Mouse (Mus musculus) monocyte, adult 2 months (primary cell): ENCODE results near the gene Hcls1.

ENCODE experiments used
- DNase-seq, 2 experiments: peaks; one replicate each; pipeline ENCODE4 v3.0.0; 2022; ENCODE audit warnings: low spot score in 2 of 2, low read depth in 1 of 2

Hcls1 gene

DNA sequence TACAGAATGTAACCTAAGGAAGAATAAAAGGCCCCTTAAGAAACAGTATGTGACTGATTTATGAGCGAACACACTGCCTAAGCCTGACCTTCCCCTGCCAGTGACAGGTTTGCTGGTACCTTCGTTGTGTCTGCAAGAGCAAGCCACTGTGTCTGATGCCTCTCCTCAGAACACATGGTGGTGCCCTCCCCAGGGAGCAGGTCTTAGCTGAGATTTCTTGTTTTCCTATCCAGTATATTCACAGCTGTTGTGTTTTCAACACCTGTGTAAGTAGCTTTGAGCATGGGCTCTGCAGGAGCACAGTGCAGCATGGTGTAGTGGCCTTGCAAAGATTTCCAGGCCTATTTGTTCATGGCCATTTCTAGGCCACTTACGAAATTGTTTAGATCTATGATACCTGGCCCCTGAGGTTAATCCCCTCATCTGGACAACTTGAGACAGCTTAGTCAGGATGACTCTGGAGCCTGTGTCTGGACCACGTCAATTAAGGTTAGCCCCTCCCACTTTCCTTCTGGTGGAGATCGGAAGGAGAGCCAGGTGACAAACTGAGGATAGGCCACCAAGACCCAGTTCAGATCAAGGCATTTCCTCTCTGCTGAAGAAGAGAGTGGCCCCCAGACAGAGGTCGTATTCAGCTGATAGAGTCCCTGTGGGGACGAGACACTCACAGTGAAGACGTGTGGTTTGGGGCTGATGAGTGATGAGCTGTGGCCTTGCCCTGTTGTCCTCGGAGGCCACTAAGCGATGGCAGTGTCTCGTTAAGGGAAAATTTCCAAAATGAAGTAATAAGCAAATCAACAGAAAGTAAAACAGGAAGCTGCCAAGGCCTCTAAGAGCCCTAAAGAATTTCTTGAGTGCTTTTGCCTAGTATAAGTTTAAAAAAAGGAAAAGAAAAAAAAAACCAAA, 4.3 kb upstream of the Hcls1 start:
- DNase-seq = peak in 1 of 2 experiments; percentile 51

DNA sequence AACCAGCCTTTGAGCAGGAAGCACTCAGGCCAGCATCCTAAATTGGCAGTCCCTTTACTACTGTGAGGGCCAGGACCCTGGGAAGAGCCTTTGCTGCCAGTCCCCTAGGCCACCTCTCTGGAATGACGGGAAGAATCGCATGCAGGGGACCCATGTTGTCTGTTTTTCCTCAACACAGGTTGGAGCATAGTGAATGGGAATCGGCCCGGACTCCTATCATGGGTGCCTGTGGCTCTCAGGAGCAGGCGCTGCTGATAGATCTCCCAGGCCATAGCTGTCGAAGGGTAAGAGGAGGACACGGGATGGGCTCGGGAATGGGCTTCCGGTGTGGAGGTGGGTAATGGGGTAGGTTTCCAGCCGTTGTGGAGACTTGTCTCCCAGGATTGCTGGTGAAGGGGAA, 3.4 kb upstream of the Hcls1 start:
- DNase-seq = no peak

DNA sequence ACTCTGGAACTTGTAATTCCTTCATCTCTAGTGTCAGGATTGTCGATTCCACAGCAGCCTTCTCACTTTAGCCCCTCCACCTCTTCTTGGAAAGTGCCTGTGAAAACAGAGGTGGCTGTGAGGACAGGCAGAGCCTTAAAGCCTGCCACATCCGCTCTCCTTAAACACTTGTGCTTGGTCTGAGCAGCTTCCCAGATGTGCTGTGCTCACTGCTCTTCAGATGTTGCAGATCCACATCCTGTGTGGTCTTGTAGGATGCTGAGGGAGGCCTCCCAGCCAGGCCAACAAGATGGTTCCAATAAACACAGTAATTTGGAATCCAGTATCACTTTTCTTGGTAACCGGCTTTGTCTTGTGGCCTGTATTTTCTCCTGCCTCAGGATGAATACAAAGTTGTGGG, 2.8 kb upstream of the Hcls1 start:
- no peak for DNase-seq

DNA sequence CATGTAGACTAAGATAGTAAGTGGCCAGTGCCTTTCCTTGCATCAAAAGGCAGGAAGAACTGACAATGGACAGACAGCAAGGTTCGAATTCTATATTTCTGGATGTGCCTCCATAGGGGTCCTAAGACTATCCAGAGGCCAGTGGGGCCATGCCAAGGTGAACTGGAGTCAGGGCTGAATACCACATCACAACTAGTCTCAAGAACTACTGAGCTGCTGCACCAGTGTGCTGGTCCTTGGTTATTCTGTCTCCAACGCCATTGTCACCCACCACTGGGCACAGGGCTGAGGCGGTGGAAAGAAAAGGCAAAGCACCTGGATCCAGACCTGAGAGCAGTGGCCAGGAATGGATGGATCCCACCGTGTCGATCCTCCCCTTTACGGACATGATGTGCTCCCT, 2.2 kb upstream of the Hcls1 start:
- DNase-seq = no peak

DNA sequence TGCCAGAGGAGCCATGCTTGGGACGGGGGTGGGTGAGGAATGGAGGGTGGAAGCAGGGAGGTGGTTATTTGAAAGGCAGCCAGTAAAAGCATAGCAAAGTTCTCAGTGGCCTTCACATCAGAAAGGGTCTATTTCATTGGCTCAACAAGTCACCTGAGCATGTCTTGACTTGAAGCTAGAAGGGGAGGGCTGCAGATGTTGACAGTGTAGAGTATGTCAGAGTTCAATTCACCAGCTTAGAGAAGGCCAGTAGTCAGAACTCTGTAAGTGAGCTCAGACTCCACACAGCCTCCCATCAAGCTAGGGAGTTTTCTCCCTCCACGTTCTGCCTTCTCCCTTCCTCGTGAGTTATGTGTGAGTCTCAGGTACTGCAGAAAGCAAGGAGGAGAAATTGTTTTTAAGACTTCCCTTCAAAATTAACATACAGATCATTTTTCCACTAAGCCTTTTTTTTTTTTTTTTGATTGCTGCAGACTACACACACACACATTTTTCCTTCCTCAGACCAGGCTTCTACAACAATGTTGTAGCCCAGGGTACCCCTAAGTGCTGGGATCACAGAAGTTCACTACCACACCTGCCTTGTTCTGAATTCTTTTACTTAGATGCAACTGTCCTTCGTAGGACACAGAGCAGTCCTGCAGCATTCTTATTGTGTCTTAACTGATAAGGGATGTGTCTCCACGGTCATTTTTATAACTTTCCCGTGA, 497 bp upstream of the Hcls1 start:
- no peak for DNase-seq

DNA sequence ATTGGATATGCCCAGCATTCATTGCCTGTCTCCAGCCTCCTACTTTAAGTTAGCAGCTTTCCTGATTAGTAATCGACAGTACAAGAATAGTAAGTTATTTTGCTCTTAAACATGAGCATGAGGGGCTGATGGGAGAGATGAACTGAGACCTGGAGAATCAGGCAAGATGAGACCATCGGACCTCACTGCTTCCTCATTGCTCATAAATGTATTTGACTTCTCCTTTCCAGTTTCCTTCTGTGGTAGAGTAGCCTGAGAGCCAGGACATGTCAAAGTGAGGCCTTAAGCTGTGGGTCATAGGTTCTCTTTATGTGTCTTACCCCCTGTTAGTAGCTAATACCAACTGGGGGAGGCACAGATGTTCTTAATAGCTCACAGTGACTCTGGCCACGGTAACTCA, 1.0 kb downstream of the Hcls1 start:
- peak in 1 of 2 experiments; percentile 34 for DNase-seq

DNA sequence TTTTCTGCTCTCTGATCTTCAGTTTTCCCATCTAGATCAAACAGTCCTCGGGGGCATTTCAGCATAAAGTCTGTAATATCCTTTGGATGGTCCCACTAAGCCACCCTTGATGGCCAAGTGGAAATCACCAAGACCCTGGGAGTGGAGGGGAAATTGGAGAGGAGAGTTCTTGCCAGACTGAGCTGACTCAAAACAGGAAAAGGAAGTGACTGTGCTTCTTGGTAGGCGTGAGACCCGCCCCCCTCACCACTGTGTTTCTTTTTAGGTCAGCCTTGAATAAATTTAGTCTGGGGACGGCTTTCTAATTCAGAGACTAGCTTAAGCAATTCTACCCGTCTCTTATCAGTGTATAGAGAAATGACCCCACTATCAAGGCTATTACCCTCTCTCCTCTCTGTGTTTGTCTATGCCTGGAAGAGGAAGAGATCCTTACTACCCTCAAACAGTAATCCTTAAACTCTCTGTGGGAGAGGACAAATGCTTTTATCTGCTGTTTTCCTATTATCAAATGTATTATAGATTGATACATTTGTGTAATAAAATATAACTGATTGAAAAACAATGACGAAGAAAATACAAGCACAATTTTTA, 6.4 kb downstream of the Hcls1 start:
- DNase-seq = peak in 1 of 2 experiments; percentile 40

DNA sequence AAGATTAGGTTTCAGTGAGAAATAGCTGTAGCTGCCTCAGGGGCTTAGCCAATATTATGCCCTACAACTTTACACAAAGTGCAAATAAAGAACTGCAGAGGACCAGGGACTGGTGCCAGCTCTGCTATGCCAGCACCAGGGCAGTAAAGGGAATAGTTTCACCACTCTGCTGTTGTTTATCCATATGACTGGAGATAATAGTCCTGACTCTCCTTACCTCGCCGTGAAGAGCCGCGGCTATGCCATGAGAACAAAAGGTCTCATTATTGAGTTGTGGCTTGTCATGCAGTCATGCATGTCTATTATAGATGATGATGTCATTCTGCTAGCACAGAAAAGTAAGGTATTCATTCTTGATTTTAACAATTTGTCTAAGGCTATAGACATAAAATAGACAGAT, 7.1 kb downstream of the Hcls1 start:
- no peak for DNase-seq

DNA sequence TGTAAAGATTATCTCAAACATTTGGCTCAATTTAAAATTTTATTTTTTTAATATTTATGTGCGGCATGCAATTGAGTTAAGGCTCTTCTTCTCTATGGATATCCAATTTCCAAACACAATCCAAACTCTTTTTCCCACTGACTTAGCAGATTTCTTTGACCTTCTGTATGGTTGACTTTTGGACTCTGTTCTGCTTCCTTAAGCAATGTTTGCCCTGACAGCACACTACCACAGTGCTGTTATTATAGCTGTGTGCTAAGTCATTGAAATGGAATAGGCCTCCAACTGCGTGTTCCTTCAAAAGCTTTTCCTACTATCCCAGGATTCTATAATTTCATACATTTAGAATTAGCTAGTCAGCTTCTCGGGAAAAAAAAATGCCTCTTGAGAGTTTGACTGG, 8.8 kb downstream of the Hcls1 start:
- DNase-seq = no peak

DNA sequence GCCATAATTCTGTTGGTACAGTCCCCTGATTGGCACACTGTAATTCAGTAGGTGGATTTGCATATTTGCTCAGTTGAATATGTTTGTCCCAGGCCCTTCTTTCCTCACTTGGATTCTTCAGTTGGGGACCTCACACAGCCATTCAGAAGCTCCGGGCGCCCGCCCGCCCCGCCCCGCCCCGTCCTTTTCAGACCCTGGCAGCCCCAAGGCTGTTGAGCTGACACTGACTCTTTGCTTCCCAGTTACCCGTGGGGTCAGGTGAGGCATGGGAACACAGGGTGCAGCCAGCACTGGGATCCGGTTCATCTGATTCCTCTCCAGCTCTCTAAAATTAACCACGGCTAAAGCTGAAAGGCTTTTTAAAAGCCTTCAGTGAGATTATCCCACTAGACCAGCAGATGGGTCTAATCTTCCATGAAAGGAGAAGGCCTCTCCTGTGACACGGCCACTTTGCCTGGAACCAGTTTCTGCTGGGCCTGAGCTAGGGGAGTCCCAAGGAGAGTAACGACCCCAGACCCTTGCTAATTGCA, 10.2 kb downstream of the Hcls1 start:
- no peak for DNase-seq

DNA sequence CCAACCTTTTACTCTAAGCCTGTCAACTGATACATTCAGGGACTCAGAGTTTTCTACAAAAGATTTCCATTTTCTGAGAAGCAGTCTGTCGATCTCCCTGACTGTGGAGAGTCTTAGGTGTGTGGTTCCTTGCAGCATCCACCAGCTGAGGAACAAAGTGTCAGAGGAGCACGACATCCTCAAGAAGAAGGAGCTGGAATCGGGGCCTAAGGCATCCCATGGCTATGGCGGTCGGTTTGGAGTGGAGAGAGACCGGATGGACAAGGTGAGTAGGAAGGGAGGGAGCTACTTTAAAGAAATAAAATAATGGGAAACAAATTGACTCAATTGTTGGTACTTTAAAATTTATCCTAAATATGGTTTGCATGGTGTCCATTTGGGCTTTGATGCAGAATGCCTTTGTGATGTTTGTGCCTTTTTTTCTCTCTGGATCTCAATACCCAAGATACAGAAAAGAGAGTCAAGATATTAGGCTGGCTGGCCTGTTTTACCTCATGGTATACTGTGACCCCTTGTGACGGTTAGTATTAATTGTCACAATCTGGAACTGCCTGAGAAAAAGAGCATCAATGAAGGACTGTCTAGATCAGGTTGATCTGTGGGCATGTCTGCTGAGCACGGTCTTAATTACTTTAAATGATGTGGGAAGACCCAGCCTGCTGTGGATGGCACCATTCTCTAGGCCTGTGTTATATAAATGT, 11.8 kb downstream of the Hcls1 start:
- DNase-seq = no peak

DNA sequence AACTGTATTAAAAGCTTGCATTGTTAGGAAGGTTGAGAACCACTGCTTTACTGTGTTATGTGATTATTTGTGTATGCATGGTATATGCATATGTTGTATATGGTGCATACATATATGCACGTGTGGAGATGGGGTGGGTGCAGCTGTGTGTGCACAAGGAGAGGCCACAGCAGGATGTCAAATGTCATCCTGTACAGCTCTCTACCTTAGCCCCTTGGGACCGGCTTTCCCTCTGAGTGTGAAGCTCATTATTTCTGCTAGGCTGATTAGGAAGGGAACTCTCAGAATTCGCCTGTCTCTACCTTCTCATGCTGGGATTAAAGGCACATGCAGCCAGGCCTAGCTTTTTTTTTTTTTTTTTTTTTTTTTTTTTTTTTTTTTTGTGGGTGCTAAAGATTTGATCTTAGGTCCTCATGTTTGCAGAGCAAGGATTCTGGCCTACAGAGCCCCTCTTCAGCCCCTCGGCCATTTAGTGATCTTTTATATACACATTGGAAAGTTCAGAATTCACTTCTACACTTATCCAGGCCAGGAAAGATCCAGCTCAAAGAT, 12.9 kb downstream of the Hcls1 start:
- DNase-seq = no peak

DNA sequence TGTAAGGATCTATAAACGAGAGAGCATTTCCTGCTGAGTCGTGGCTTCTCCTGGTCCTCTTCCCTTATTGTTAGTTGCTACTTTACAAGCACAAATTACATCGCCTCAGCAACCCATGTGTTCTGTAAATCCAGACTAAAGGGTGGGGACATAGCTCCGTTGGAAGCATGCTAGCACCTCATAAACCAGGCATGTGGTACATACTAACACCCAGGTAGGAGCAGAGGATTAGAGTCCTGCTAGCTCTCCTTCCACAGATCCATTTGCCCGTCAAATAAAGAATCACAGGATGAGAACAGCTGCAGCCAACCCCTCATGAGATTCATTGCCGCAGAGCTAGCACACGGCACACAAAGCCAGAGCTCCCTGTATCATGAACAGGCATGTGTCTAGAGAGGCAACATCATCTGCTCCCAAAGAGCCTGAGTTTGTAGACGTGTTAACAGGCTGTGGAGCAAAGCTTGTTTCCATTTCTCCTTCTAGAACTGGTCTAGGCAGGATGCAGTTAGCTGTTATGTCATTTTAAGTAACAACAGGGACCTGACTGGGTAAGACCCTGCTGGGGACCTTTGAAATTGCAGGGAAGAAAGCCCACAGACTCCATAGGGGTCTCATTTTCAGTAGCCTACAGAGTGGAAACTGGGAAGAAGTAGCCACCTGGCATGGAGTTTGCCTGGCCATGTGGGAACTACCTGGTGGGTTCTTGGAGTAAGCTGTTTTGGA, 15.0 kb downstream of the Hcls1 start:
- no peak for DNase-seq

DNA sequence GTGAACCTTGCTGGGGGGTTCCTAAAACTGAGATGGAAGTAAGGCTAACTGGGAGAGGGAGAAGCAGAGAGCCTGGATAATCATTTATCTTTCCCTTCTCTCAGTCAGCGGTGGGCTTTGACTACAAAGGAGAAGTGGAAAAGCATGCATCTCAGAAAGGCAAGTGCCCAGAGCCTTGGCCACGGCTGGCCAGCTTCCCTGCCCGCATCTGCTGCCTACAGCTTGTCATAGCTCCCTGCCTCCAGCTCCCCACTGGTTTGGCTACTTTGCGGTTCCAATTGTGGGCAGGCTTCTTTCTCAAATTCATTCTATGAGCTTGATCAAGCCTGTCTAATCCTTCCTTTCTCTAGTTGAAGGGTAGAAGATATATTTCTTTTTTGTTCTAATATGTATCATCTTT, 16.2 kb downstream of the Hcls1 start:
- no peak for DNase-seq

DNA sequence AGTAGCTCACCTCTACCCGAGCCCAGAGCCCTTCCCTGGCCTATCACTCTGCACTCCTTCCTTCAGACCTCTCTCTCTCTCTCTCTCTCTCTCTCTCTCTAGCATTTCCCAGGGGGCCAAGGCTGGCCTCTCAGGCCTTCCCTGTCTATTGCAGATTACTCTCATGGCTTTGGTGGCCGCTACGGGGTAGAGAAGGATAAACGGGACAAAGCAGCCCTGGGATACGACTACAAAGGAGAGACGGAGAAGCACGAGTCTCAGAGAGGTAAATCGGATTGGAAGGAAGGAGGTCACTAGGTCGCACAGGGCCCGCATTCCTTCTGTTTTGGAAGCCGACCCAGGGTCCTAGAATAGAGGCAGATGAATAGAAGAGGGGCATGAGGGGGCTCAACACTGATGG, 20.3 kb downstream of the Hcls1 start:
- no peak for DNase-seq

DNA sequence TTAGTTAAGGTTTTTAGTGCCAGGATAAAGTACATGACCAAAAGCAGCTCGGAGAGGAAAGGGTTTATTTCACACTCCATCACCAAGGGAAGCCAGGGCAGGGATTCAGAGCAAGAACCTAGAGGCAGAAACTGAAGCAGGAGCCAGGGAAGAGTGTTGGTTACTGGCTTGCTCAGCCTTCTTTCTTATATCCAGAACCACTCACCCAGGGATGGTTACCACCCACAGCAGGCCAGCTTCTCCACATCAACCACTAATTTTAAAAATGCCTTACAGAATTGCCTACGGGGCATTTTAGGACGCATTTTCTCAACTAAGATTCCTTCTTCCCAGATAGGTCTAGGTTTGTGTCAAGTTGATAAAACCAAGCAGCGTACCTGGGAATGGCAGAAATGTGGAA, 28.6 kb downstream of the Hcls1 start:
- no peak for DNase-seq

DNA sequence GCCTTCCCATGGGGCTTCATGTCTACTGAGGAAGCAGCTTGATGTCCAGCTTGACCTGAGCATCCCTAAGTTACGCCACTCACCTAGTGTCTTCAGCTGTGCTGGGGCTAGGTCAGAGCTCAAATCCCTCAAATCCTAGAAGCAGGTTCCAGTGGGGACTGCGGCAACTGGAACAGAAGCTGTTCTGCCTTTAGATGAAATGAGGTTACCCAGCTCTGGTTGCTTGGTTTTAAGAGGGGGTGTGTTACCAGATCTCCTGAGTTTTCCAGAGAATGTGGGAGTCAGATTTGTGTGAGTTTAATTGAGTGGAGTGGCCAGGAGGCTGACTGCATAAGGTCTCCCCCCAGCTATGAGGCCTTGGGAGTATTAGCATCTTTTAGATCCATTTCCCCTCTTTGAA, 44.3 kb downstream of the Hcls1 start:
- DNase-seq = no peak

DNA sequence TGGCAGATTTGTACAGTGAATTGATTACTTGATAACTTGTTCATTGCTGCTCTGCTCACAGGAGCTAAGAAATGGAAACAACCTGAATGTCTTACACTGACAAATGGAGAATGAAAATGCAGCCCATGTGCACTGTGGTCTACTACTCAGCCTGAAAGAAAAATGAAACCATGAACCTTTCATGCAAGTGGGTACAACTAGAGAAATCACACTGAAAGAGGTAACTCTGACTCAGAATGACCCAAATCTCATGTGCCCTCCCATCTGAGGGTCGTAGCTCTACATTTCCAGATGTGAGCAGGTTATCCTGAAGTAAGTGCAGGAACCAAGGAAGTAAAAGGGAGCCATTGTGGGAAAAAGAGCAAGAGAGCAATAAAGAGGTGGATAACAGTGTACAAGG, 49.0 kb downstream of the Hcls1 start:
- no peak for DNase-seq

DNA sequence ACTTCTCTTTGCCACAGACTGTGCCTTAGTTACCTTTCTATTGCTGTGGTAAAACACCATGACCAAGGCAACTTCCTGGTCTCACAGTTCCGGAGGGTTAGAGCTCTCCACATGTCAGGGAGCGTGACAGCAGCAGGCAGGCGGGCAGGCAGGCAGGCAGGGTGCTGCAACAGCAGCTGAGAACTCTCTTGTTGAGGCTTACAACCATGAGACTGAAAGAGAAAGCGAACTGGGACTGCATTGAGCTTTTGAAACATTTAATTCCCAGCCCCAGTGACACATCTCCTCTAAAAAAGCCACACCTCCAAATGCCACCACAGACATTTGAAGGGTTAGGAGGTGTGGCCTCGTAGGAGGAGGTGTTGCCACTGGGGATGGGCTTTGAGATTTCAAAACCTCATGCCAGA, 50.9 kb downstream of the Hcls1 start:
- peak; percentile 34 to 55 for DNase-seq

DNA sequence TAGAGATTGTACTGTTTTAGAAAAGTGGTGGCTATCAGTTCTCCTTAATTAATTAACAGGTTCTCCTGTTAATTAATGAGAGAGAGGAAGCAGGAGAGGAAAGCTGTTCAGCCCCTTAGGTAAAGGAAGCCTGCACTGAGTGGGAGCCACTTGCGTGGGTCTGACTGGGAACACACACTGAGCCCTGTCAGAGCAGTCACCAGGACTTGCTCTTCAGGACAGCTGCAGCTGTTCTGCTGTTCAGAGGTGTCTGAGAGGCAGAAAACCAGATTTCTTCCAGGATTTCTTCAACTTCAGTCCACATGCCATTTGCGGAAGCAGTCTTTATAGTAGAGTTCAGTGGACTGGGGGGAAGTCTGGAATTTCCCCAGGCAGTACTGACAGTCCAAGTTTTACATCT, 52.6 kb downstream of the Hcls1 start:
- no peak for DNase-seq
